27 mouse cellular contexts compared by ENCODE assay signal in the genomic region with DNA sequence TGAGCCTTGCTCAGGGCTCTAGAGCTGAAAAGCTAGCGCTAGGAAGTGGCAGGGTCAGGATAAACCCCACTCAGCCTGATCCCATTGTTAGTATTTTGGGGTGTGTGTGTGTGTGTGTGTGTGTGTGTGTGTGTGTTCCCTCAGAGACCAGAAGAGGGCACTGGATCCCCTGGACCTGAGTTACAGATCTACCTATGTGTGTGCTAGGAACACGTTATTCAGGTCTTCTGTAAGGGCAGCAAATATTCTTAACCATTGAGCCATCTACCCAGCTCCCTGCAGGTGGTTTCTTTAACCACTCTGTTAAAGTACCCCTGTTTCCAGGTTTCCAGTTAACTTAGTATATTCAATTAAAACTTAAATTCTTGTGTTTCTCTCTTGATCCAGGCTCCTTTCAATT.
"Had no signal": no experiment of that assay in that cellular context is flagged by ENCODE, and none has a peak within 500 bp of the region (broad histone marks: within the 10 kb centered on the region; RNA-seq: fewer than 3 reads in every experiment).

No protein-coding gene starts in this region.

- H3K4me3 ChIP-seq: limb, embryonic 12.5 days; limb, embryonic 13.5 days; limb, embryonic 15.5 days; liver, embryonic 12.5 days; liver, embryonic 13.5 days; liver, embryonic 15.5 days; lung, embryonic 15.5 days; megakaryocyte, embryonic 14.5 days; midbrain, embryonic 10.5 days; midbrain, embryonic 12.5 days; midbrain, embryonic 13.5 days; midbrain, embryonic 15.5 days; myocyte; neural tube, embryonic 12.5 days had no signal

- H3K27me3 ChIP-seq: limb, embryonic 12.5 days; limb, embryonic 13.5 days; limb, embryonic 15.5 days; liver, embryonic 12.5 days; liver, embryonic 13.5 days; liver, embryonic 15.5 days; lung, embryonic 15.5 days; megakaryocyte, embryonic 14.5 days; midbrain, embryonic 15.5 days; neural tube, embryonic 12.5 days had no signal

- H3K36me3 ChIP-seq: limb, embryonic 12.5 days; limb, embryonic 13.5 days; limb, embryonic 15.5 days; lung, embryonic 15.5 days; midbrain, embryonic 12.5 days; midbrain, embryonic 13.5 days; midbrain, embryonic 15.5 days; neural tube, embryonic 12.5 days had no signal

- DNase-seq: left cerebral cortex, postnatal 4 days; liver; liver, embryonic 13.5 days; liver, postnatal 0 days; lung, adult 18-20 months; lung, adult 2 months; lung, embryonic 14.5 days; lung, postnatal 10 days; lung, postnatal 14 days; lung, postnatal 36 days; lung, postnatal 4 days; midbrain, embryonic 14.5 days had no signal

- H3K9me3 ChIP-seq: limb, embryonic 12.5 days; limb, embryonic 13.5 days; limb, embryonic 15.5 days; liver, embryonic 12.5 days; liver, embryonic 13.5 days; liver, embryonic 15.5 days; lung, embryonic 15.5 days; megakaryocyte, embryonic 14.5 days; midbrain, embryonic 10.5 days; midbrain, embryonic 12.5 days; midbrain, embryonic 13.5 days; midbrain, embryonic 15.5 days; neural tube, embryonic 12.5 days had no signal

- H3K27ac ChIP-seq: limb, embryonic 12.5 days; limb, embryonic 13.5 days; limb, embryonic 15.5 days; liver, embryonic 12.5 days; liver, embryonic 13.5 days; liver, embryonic 14.5 days; liver, embryonic 15.5 days; lung, embryonic 15.5 days; macrophage; midbrain, embryonic 10.5 days; midbrain, embryonic 12.5 days; midbrain, embryonic 13.5 days; midbrain, embryonic 15.5 days; neural tube, embryonic 12.5 days had no signal
